Mouse (Mus musculus): Measurements from ENCODE around the gene Zfp112. TPM values are rescaled to one million over a fixed set of nuclear protein-coding genes. Genes with fewer than 3 reads are reported as not detected.
A peak's percentile ranks its signal among the peaks of the same experiment; 100 is the strongest.
"Not testable (repeated sequence)": the region's sequence is repeated elsewhere in the genome, so short reads cannot be mapped to it uniquely, and the experiment has no call there.

Zfp112 gene
- polyA plus RNA-seq (2016; fragmentation: Nextera tagmentation; extraction: Ambion mirVana), result 3.3 and 5.4 TPM in 2 replicates

GRCm38 (mm10) chr7:24112156-24112856 is at the start of gene Zfp112:
Gene Zfp112, plus strand, starts transcription at chr7:24112314.
- peaks cover 33% of the 10 kb centered on the region for H3K9me3 ChIP-seq
- 3% methylated on average over 23 of the region's 23 CpGs for WGBS

GRCm38 (mm10) chr7:24074424-24074823 is 37.7 kb upstream of the Zfp112 start:
- H3K4me1 ChIP-seq (replicated peaks); H3K27ac ChIP-seq; H3K4me3 ChIP-seq; H3K27me3 ChIP-seq (ENCODE audit: insufficient read depth, poor library complexity, severe bottlenecking); H3K36me3 ChIP-seq; DNase-seq (ENCODE audit: low spot score): not testable (repeated sequence)
- WGBS, result 22% methylated on average over 1 of the region's 1 CpGs
- peaks cover 26% of the 10 kb centered on the region for H3K9me3 ChIP-seq

More at GRCm38 (mm10) chr7:24112156-24112856, at the start of gene Zfp112:
- Histone ChIP-seq H3K4me3 (peak within 1 kb of the TSS; percentile 72), H3K4me1 (replicated peaks) (peaks cover 9% of the 10 kb centered on the region), H3K36me3 (peaks cover 26% of the 10 kb centered on the region), H3K27ac (peak within 1 kb of the TSS; percentile 84), H3K27me3 (ENCODE audit: insufficient read depth, poor library complexity, severe bottlenecking) (no peaks in the 10 kb centered on the region)
- peak; percentile 93 for DNase-seq (ENCODE audit: low spot score)

GRCm38 (mm10) chr7:24081634-24082431 is 30.3 kb upstream of the Zfp112 start, which contains the start of gene Zfp180:
Gene Zfp180, plus strand, starts transcription at chr7:24081924.
- Histone ChIP-seq H3K4me1 (replicated peaks) (peaks cover 17% of the 10 kb centered on the region), H3K27me3 (ENCODE audit: insufficient read depth, poor library complexity, severe bottlenecking) (no peaks in the 10 kb centered on the region), H3K9me3 (peaks cover 38% of the 10 kb centered on the region), H3K4me3 (peak within 1 kb of the TSS; percentile 60), H3K36me3 (peaks cover 38% of the 10 kb centered on the region), H3K27ac (peak within 1 kb of the TSS; percentile 85)
- 16% methylated on average over 44 of the region's 44 CpGs for WGBS
- DNase-seq (ENCODE audit: low spot score), result peak; percentile 92

GRCm38 (mm10) chr7:24082457-24083235 is 29.5 kb upstream of the Zfp112 start:
- Histone ChIP-seq H3K4me1 (replicated peaks) (peaks cover 17% of the 10 kb centered on the region), H3K36me3 (peaks cover 47% of the 10 kb centered on the region), H3K9me3 (peaks cover 41% of the 10 kb centered on the region), H3K27ac (peak overlapping the region; percentile 85), H3K27me3 (ENCODE audit: insufficient read depth, poor library complexity, severe bottlenecking) (no peaks in the 10 kb centered on the region), H3K4me3 (peak overlapping the region; percentile 60)
- no peak for DNase-seq (ENCODE audit: low spot score)
- WGBS, result 61% methylated on average over 15 of the region's 15 CpGs

GRCm38 (mm10) chr7:24086871-24087270 is 25.2 kb upstream of the Zfp112 start:
- Histone ChIP-seq H3K9me3 (peaks cover 72% of the 10 kb centered on the region), H3K4me3 (no peak overlapping the region), H3K27me3 (ENCODE audit: insufficient read depth, poor library complexity, severe bottlenecking) (no peaks in the 10 kb centered on the region), H3K4me1 (replicated peaks) (peaks cover 14% of the 10 kb centered on the region), H3K27ac (no peak overlapping the region), H3K36me3 (peaks cover 79% of the 10 kb centered on the region)
- 92% methylated on average over 4 of the region's 4 CpGs for WGBS
- DNase-seq (ENCODE audit: low spot score), result no peak

- H3K9me3 ChIP-seq, result peaks cover 72% of the 10 kb centered on the region
- DNase-seq (ENCODE audit: low spot score), result no peak
- H3K27me3 ChIP-seq (ENCODE audit: insufficient read depth, poor library complexity, severe bottlenecking), result no peaks in the 10 kb centered on the region
- H3K27ac ChIP-seq, result no peak overlapping the region
- 96% methylated on average over 12 of the region's 12 CpGs for WGBS
- H3K4me3 ChIP-seq, result no peak overlapping the region
- peaks cover 11% of the 10 kb centered on the region for H3K4me1 ChIP-seq (replicated peaks)
- peaks cover 84% of the 10 kb centered on the region for H3K36me3 ChIP-seq
Observed at GRCm38 (mm10) chr7:24087485-24088125, 24.5 kb upstream of the Zfp112 start.

- H3K4me1 ChIP-seq (replicated peaks), result no peaks in the 10 kb centered on the region
- peaks cover 100% of the 10 kb centered on the region for H3K9me3 ChIP-seq
- peaks cover 100% of the 10 kb centered on the region for H3K36me3 ChIP-seq
- no peaks in the 10 kb centered on the region for H3K27me3 ChIP-seq (ENCODE audit: insufficient read depth, poor library complexity, severe bottlenecking)
- H3K27ac ChIP-seq, result no peak overlapping the region
- DNase-seq (ENCODE audit: low spot score), result no peak
- H3K4me3 ChIP-seq, result no peak overlapping the region
- WGBS, result 94% methylated on average over 9 of the region's 9 CpGs
Observed at GRCm38 (mm10) chr7:24104403-24104802, 7.7 kb upstream of the Zfp112 start.

GRCm38 (mm10) chr7:24105144-24105703 is 6.9 kb upstream of the Zfp112 start:
- 96% methylated on average over 18 of the region's 18 CpGs for WGBS
- Histone ChIP-seq H3K9me3 (peaks cover 98% of the 10 kb centered on the region), H3K27ac (no peak overlapping the region), H3K4me3 (no peak overlapping the region), H3K36me3 (peaks cover 97% of the 10 kb centered on the region), H3K27me3 (ENCODE audit: insufficient read depth, poor library complexity, severe bottlenecking) (no peaks in the 10 kb centered on the region), H3K4me1 (replicated peaks) (no peaks in the 10 kb centered on the region)
- peak; percentile 23 for DNase-seq (ENCODE audit: low spot score)

GRCm38 (mm10) chr7:24110839-24111238 is 1.3 kb upstream of the Zfp112 start:
- H3K4me3 ChIP-seq, result no peak overlapping the region
- H3K27me3 ChIP-seq (ENCODE audit: insufficient read depth, poor library complexity, severe bottlenecking), result no peaks in the 10 kb centered on the region
- H3K4me1 ChIP-seq (replicated peaks), result peaks cover 9% of the 10 kb centered on the region
- H3K9me3 ChIP-seq, result peaks cover 47% of the 10 kb centered on the region
- no peak for DNase-seq (ENCODE audit: low spot score)
- peaks cover 41% of the 10 kb centered on the region for H3K36me3 ChIP-seq
- H3K27ac ChIP-seq, result no peak overlapping the region
- 97% methylated on average over 7 of the region's 7 CpGs for WGBS

GRCm38 (mm10) chr7:24111772-24112155 is 350 bp upstream of the Zfp112 start:
- Histone ChIP-seq H3K4me3 (peak overlapping the region; percentile 72), H3K4me1 (replicated peaks) (peaks cover 9% of the 10 kb centered on the region), H3K27ac (peak overlapping the region; percentile 84), H3K36me3 (peaks cover 31% of the 10 kb centered on the region), H3K27me3 (ENCODE audit: insufficient read depth, poor library complexity, severe bottlenecking) (no peaks in the 10 kb centered on the region), H3K9me3 (peaks cover 38% of the 10 kb centered on the region)
- no peak for DNase-seq (ENCODE audit: low spot score)
- WGBS, result 5% methylated on average over 9 of the region's 9 CpGs

GRCm38 (mm10) chr7:24113001-24113400 is 887 bp downstream of the Zfp112 start:
- H3K27me3 ChIP-seq (ENCODE audit: insufficient read depth, poor library complexity, severe bottlenecking), result no peaks in the 10 kb centered on the region
- DNase-seq (ENCODE audit: low spot score), result peak; percentile 28

GRCm38 (mm10) chr7:24116655-24117054 is 4.5 kb downstream of the Zfp112 start:
- Histone ChIP-seq H3K4me1 (replicated peaks) (peaks cover 9% of the 10 kb centered on the region), H3K27ac (no peak overlapping the region), H3K9me3 (0 out of 2 replicates have a peak, but pooled peaks cover 6% of the 10 kb centered on the region), H3K36me3 (no peaks in the 10 kb centered on the region), H3K4me3 (no peak overlapping the region), H3K27me3 (ENCODE audit: insufficient read depth, poor library complexity, severe bottlenecking) (no peaks in the 10 kb centered on the region)
- WGBS, result 85% methylated on average over 4 of the region's 4 CpGs
- DNase-seq (ENCODE audit: low spot score), result no peak

More at GRCm38 (mm10) chr7:24113001-24113400, 887 bp downstream of the Zfp112 start:
- 11% methylated on average over 12 of the region's 12 CpGs for WGBS
- peaks cover 26% of the 10 kb centered on the region for H3K9me3 ChIP-seq
- peak overlapping the region; percentile 72 for H3K4me3 ChIP-seq
- peak overlapping the region; percentile 84 for H3K27ac ChIP-seq
- H3K36me3 ChIP-seq, result peaks cover 19% of the 10 kb centered on the region
- H3K4me1 ChIP-seq (replicated peaks), result peaks cover 9% of the 10 kb centered on the region

Measured in hindbrain, embryonic 10.5 days (tissue).